Mouse (Mus musculus) kidney, embryonic 16.5 days (tissue): Measurements from ENCODE around the gene Traf4. TPM values are rescaled to one million over a fixed set of nuclear protein-coding genes. Genes with fewer than 3 reads are reported as not detected.
A peak's percentile ranks its signal among the peaks of the same experiment; 100 is the strongest.
"Not testable (repeated sequence)": the region's sequence is repeated elsewhere in the genome, so short reads cannot be mapped to it uniquely, and the experiment has no call there.

ENCODE experiments used
- ATAC-seq: fragments of 200-750 bp; cut with Nextera tagmentation; 2 replicates; pipeline ENCODE4 v1.8.0; 2017; ENCODE audit warnings: moderate TSS enrichment; ENCODE audit not compliant: low FRiP score, low TSS enrichment
- H3K27ac ChIP-seq: fragments of 300-500 bp; sonication (generic); 2 replicates; pipeline ENCODE4 v1.5.1; 2014; ENCODE audit warnings: low read length
- H3K27me3 ChIP-seq: fragments of 300-500 bp; sonication (generic); 2 replicates; pipeline ENCODE4 v1.6.1; 2014; ENCODE audit warnings: low read length, control low read depth, mixed read lengths; ENCODE audit not compliant: insufficient read depth
- H3K36me3 ChIP-seq: fragments of 300-500 bp; sonication (generic); 2 replicates; pipeline ENCODE4 v1.6.1; 2014; ENCODE audit warnings: low read length, control low read depth, mixed read lengths; ENCODE audit not compliant: insufficient read depth
- H3K4me1 ChIP-seq: fragments of 300-500 bp; sonication (generic); 2 replicates; pipeline ENCODE4 v1.6.1; 2014; ENCODE audit warnings: low read length, control low read depth, mixed read lengths; ENCODE audit not compliant: insufficient read depth
- H3K4me2 ChIP-seq: fragments of 300-500 bp; sonication (generic); replicated peaks from 2 replicates; pipeline ENCODE4 v1.6.1; 2014; ENCODE audit warnings: low read depth, low read length
- H3K4me3 ChIP-seq: fragments of 300-500 bp; sonication (generic); 2 replicates; pipeline ENCODE4 v1.5.1; 2014; ENCODE audit warnings: mild to moderate bottlenecking, low read length
- H3K9ac ChIP-seq: fragments of 300-500 bp; sonication (generic); replicated peaks from 2 replicates; pipeline ENCODE4 v1.6.1; 2014; ENCODE audit warnings: low read length
- H3K9me3 ChIP-seq: fragments of 300-500 bp; sonication (generic); 2 replicates; pipeline ENCODE4 v1.6.1; 2016; ENCODE audit warnings: low read length, control low read depth
- WGBS: fragments of 180-500 bp; shearing (Covaris S2); extraction: QIAGEN DNeasy Blood & Tissue Kit; methylation state at CpG from one replicate; pipeline ENCODE4 v1.1.7; 2014; 5-methylcytosine and 5-hydroxymethylcytosine counted together
- polyA plus RNA-seq: library from polyadenylated mRNA; unstranded; fragments of >200 nt; fragmentation: Nextera tagmentation; extraction: Ambion mirVana; gene quantifications from 2 replicates; pipeline ENCODE4 v1.2.1, GENCODE M21; 2015

Traf4 gene
- polyA plus RNA-seq, 1 experiment from 2014 or later, result 110 TPM

DNA sequence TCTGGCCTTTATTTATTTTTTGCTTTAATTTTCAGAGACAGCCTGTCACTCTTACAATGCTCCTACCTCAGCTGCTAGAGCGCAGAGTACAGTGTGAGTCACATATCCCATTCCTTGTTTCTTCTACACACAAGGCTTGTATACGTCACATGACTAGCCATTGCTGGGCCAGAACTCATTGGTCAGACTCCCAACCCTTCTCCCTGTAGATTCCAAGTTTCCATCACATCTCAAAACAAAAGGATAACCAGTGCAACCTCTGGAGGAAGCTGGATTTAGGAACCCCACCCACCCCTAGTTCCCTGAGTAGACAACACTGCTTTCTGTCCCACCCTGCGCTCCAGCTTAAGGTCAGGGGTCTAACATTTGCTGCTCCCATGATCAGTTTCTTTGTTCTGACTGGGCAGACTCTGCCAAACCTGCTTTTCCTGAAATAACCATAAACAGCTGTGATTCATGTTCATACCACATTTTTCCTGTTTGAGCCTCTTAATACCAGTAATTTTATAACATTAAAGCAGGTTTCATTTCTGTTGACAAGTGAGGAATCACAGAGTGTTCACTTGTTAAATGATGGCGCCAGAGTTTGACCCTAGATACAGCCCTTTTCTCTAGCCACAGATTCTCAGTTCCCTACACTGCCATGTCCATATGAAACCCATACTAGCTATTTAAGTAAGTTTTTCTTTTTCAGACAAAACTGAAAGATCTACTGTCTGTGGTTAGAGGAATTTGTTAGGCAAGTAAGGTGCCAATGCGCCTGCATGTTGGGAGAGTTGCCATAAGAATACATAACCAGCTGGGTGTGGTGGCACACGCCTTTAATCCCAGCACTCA, 18.5 kb downstream of the Traf4 start:
- H3K4me1 ChIP-seq, result no peaks in the 10 kb centered on the region
- no peaks in the 10 kb centered on the region for H3K27me3 ChIP-seq
- H3K27ac ChIP-seq, result 0 out of 2 replicates have a peak overlapping the region, but pooled peaks have one; percentile 20
- no peak overlapping the region for H3K4me2 ChIP-seq
- WGBS, result 88% methylated on average over 6 of the region's 6 CpGs
- H3K9ac ChIP-seq, result no peak overlapping the region
- no peak for ATAC-seq
- no peak overlapping the region for H3K4me3 ChIP-seq
- H3K36me3 ChIP-seq, result peaks cover 38% of the 10 kb centered on the region
- no peaks in the 10 kb centered on the region for H3K9me3 ChIP-seq

DNA sequence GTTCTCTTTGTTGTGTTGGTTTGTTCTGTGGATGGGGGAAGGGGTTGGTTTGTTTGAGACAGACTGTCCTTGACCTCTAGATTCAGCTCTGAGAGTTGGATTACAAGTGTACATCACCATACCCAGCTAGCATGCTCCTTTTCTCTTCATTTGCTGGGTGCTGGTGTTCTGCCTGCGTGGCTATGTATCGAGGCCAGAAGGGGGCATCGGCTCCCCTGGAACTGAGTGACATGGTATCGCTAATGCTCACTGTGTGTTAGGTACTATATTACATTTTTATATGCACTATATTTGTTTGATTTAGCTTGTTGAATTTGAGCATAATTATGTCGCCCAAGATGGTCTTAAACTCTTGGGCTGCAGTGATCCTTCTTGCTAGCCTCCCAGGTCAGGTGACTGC, 19.2 kb downstream of the Traf4 start:
- no peak overlapping the region for H3K4me3 ChIP-seq
- H3K4me2 ChIP-seq, result no peak overlapping the region
- H3K27ac ChIP-seq, result 0 out of 2 replicates have a peak overlapping the region, but pooled peaks have one; percentile 20
- WGBS, result 89% methylated on average over 5 of the region's 5 CpGs
- no peak overlapping the region for H3K9ac ChIP-seq
- no peaks in the 10 kb centered on the region for H3K27me3 ChIP-seq
- no peaks in the 10 kb centered on the region for H3K9me3 ChIP-seq
- peaks cover 36% of the 10 kb centered on the region for H3K36me3 ChIP-seq
- H3K4me1 ChIP-seq, result no peaks in the 10 kb centered on the region
- ATAC-seq, result no peak

GRCm38 (mm10) chr11:78143520-78143919, 21.9 kb downstream of the Traf4 start:
- no peaks in the 10 kb centered on the region for H3K4me1 ChIP-seq
- no peaks in the 10 kb centered on the region for H3K27me3 ChIP-seq
- ATAC-seq, result no peak
- H3K4me3 ChIP-seq, result no peak overlapping the region
- no peak overlapping the region for H3K27ac ChIP-seq
- H3K9me3 ChIP-seq, result no peaks in the 10 kb centered on the region
- H3K9ac ChIP-seq, result no peak overlapping the region
- peaks cover 25% of the 10 kb centered on the region for H3K36me3 ChIP-seq
- WGBS, result 87% methylated on average over 2 of the region's 2 CpGs
- H3K4me2 ChIP-seq, result no peak overlapping the region

DNA sequence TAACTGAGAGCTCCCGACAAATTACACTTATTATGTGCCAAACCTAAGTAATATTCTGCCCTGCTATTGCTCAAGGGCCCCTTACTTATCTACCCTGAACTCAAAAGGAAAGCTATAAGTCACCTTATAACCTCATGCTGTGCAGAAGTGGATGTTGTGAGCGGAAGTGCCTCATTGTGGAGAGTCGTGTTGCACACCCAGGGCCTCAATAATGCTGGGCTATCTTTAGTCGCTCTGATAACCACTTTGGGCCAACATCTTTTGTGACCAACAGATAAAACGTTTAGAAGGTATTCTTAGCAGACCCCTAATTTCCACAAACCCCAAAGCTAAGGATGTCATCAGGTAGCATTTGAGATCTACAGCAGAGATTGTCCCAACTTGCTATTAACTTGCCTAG, 24.7 kb downstream of the Traf4 start:
- Histone ChIP-seq H3K36me3 (peaks cover 20% of the 10 kb centered on the region), H3K4me2 (no peak overlapping the region), H3K4me1 (no peaks in the 10 kb centered on the region), H3K27ac (no peak overlapping the region), H3K9me3 (no peaks in the 10 kb centered on the region), H3K4me3 (no peak overlapping the region), H3K9ac (no peak overlapping the region), H3K27me3 (no peaks in the 10 kb centered on the region)
- 76% methylated on average over 5 of the region's 5 CpGs for WGBS
- ATAC-seq, result no peak

DNA sequence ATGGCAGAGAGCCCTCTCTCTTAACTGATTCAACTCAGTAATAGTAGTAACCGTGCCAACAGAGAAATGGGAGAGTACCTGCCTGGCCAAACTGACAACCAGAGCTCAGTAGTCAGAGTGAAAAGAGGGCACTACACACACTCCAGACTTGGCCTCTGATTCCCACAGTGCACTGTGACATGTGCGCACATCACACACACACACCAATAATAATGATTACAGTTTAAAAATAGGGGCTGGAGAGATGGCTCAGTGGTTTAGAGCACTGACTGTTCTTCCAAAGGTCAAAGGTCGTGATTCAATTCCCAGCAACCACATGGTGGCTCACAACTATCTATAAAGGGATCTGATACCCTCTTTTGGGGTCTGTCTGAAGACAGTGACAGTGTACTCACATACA, 27.4 kb downstream of the Traf4 start:
- no peaks in the 10 kb centered on the region for H3K4me1 ChIP-seq
- no peak for ATAC-seq
- no peak overlapping the region for H3K4me3 ChIP-seq
- no peak overlapping the region for H3K27ac ChIP-seq
- H3K4me2 ChIP-seq, result no peak overlapping the region
- 83% methylated on average over 3 of the region's 3 CpGs for WGBS
- no peak overlapping the region for H3K9ac ChIP-seq
- H3K27me3 ChIP-seq, result no peaks in the 10 kb centered on the region
- no peaks in the 10 kb centered on the region for H3K9me3 ChIP-seq
- H3K36me3 ChIP-seq, result no peaks in the 10 kb centered on the region

DNA sequence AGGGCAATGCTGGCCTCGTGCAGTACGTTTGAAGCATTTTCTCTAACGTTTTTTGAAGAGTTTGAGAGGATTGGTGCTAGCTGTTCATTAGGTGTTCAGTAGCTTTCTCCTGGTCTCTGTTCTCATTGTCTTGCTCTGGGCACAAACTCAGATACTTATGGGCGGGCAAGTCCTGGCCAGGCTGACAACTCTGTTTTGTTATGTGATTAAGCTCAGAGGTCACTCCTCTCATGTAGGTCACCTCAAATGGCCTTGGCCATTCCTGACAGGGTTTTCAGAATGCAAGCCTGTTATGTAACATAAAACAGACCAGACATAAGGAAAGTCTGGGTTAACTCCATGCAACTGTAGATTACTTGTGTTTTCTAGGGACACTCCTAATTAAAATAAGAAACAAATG, 27.8 kb downstream of the Traf4 start:
- Histone ChIP-seq H3K27ac (no peak overlapping the region), H3K4me1 (no peaks in the 10 kb centered on the region), H3K9me3 (no peaks in the 10 kb centered on the region), H3K4me2 (no peak overlapping the region), H3K27me3 (no peaks in the 10 kb centered on the region), H3K4me3 (no peak overlapping the region), H3K9ac (no peak overlapping the region), H3K36me3 (no peaks in the 10 kb centered on the region)
- no peak for ATAC-seq
- WGBS, result 86% methylated on average over 4 of the region's 4 CpGs

- H3K4me3 ChIP-seq, result no peak overlapping the region
- no peaks in the 10 kb centered on the region for H3K36me3 ChIP-seq
- H3K4me1 ChIP-seq, result no peaks in the 10 kb centered on the region
- no peak for ATAC-seq
- H3K9me3 ChIP-seq, result no peaks in the 10 kb centered on the region
- H3K27me3 ChIP-seq, result no peaks in the 10 kb centered on the region
- H3K9ac ChIP-seq, result no peak overlapping the region
- no peak overlapping the region for H3K4me2 ChIP-seq
- WGBS, result 86% methylated on average over 1 of the region's 1 CpGs
- no peak overlapping the region for H3K27ac ChIP-seq
Measured at GRCm38 (mm10) chr11:78136132-78136531, 29.3 kb downstream of the Traf4 start.

GRCm38 (mm10) chr11:78135314-78135713, 30.1 kb downstream of the Traf4 start:
- H3K9ac ChIP-seq, H3K4me1 ChIP-seq, H3K4me2 ChIP-seq, ATAC-seq, H3K27me3 ChIP-seq, H3K27ac ChIP-seq, H3K4me3 ChIP-seq, H3K9me3 ChIP-seq, H3K36me3 ChIP-seq: not testable (repeated sequence)
- WGBS, result 74% methylated on average over 7 of the region's 7 CpGs

- Histone ChIP-seq H3K9ac (no peak overlapping the region), H3K27ac (no peak overlapping the region), H3K9me3 (no peaks in the 10 kb centered on the region), H3K4me2 (no peak overlapping the region), H3K27me3 (no peaks in the 10 kb centered on the region), H3K4me3 (no peak overlapping the region), H3K36me3 (no peaks in the 10 kb centered on the region), H3K4me1 (no peaks in the 10 kb centered on the region)
- WGBS, result 82% methylated on average over 3 of the region's 3 CpGs
- no peak for ATAC-seq
Measured at GRCm38 (mm10) chr11:78134344-78134743, 31.0 kb downstream of the Traf4 start.

DNA sequence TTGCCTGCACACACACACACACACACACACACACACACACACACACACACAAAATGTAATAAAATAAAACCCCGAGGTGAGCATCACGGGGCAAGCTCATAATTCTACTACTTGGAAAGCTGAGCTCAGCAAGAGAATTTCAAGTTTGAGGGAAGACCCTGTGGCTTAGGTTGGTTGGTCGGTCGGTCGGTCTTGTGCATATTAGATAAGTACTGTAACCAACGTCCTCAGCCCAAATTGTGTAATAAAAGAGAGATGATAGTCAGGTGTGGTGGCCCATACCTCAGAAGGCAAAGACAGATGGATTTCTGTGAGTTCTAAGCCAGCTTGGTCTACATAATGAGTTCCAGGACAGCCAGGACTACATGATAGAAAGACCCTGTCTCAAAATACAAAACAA, 31.5 kb downstream of the Traf4 start:
- no peaks in the 10 kb centered on the region for H3K9me3 ChIP-seq
- no peaks in the 10 kb centered on the region for H3K27me3 ChIP-seq
- no peak overlapping the region for H3K4me2 ChIP-seq
- no peaks in the 10 kb centered on the region for H3K4me1 ChIP-seq
- no peak for ATAC-seq
- WGBS, result 89% methylated on average over 6 of the region's 6 CpGs
- no peak overlapping the region for H3K27ac ChIP-seq
- H3K4me3 ChIP-seq, result no peak overlapping the region
- H3K9ac ChIP-seq, result no peak overlapping the region
- no peaks in the 10 kb centered on the region for H3K36me3 ChIP-seq
